Mouse (Mus musculus) Muller cell, postnatal 12 days (primary cell): ENCODE data around the gene Gm28038.

ENCODE experiments used
- DNase-seq: peaks from one replicate; pipeline ENCODE4 v3.0.0-alpha.2; 2015; ENCODE audit errors: inconsistent ontology term

Gm28038 gene

DNA sequence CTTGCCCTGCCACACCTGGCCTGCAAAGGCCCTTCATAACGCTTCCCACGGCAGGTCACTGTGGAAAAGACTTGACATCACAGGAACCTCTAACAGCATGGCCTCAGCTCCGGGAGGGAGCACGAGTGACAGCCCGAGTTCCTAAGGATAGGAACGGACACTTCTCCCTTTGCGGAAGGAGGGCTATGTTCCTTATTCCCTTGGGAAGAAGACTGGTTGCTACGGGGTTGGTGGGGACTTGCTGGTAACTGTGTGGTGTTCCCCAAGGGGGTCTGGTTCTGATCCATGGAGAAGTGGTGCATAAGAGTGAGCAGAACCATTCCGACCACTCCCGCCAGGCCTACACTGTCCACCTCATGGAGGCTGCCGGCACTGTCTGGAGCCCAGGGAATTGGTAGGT is at the start of gene Gm28038:
Gene Gm28038, plus strand, starts transcription at position 301 of the 400 bp plus-strand sequence.
- no peak for DNase-seq

DNA sequence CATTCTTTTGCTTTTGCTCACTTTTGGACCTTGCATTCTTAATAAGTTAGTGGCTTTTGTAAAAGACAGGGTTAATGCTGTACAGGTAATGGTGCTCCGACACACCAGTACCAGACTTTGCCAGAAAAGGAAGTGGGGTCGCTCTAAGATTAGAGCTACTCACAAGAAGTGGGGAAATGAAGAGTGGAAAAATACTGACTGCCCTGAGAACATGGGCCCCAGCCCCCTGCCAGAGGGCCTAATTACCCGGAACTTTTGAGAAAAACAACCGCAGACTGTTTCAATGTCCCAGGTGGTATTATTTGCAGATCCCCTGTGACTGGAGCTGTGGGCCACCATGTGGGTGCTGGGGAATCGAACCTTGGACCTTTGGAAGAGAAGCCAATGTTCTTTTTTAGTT is 45.2 kb upstream of the Gm28038 start:
- DNase-seq: no peak

DNA sequence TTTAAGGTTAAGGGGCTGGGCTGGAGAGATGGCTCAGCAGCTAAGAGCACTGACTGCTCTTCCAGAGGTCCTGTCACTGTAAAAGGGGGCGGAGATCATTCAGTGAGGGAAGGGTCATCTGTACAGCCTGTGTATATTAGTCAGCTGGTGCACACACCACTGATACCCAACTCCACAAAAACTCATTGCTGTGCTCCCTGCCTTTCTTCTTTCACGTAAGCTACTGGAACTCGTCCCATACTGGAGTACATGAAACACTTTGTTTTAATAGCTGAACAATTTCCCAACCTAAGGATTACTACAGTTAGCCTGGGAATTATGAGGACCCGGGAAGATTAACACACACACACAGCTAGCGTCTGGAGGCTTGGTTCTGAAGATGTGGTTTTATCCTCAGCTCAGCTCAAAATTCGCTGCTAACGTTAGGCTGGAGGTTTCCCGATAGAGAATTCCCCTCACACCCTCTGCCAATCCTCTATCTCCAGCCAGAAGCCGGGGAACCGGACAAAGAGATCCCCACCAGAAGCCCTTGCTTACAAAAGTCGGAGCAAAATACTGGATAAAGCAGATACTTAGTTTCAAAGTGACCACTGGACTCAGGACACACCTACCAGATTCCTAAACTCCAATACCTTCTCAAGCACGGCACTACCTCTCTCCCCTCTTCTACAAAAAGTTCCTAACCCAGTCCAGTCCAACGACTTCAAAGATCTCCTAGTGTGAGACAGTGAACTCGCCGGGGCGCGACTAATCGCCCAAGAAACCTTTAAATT is 44.2 kb upstream of the Gm28038 start:
- no peak for DNase-seq

DNA sequence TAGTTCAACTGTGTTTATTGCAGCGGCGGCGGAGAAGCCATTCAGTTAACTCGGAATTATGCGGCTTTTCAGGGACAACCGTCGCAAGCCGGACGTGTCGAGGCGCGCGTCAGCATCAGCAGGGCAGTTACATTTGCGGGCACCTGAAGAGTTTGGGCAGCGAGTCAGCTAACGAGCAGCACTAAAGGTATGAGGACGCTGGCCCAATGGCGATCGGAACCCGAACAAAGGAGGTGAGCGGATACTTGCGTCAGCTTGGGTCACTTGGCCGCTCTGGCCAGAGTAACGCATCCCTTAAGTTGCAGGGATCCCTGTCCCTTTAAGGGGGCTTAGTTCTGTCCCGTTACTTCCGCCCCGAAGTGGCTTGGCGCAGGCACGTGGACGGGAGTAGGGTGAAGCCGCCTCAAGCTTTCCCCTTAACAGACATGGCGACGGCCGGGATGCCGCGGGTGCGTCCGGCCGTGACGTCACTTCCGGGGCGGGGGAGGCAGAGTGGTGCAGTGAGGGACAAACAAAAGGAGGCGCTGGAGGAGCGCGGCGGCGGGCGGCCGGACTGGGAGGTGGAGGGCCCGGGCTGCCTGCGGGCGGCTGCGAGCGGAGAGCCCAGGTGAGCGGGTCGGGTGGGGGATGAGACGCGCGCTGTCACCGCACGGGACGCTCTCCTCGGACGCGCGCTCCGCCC is 43.5 kb upstream of the Gm28038 start, which contains the start of gene Lrrc8a:
Gene Lrrc8a, plus strand, starts transcription at position 517 of the 682 bp plus-strand sequence.
- peak; percentile 100 for DNase-seq

DNA sequence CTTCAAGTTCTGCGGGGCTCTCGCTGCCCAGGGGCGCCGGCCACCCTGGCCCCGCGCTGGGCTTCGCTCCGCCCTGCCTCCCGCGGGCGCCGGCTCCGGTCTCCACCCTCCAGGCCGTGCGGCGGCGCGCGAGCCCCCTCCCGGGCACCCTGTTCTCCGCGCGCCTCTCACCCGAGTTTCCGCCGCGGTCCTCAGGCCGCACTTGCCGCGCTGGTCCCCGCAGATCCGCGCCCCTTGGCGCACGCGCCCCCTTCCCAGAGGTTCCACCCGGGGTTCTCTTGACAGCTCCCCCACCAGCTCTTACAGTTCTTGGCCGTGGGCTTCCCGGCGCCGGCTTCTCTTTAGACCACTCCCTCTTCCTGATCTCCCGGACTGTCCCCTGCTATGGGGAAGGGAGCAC is 43.0 kb upstream of the Gm28038 start:
- no peak for DNase-seq

DNA sequence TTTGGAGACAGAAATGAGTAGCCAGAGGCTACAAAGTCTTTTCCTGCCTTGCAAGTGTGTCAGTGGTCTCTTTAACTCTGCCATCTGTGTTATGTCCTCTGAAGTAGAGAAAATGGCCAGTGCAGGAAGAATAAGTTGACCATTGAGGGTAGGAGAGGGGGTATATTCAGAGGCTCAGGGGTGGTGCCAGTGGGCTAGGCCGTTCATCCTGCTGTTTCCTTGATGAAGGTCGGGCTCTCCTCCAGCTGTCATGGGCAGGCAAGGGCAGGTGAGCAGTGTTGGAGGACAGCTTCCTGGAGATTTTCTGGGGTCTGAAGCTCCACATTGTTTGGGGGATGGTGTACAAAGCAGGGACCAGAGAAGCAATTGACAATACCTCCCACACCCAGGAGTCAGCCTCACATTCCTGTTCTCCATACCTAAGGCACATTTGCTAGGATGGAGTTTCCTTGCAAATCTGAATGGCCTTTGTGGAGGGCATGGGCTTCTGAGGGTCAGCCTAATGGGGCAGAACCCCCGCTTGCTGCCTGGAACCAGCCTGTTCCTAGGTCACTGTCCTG is 41.9 kb upstream of the Gm28038 start:
- no peak for DNase-seq

DNA sequence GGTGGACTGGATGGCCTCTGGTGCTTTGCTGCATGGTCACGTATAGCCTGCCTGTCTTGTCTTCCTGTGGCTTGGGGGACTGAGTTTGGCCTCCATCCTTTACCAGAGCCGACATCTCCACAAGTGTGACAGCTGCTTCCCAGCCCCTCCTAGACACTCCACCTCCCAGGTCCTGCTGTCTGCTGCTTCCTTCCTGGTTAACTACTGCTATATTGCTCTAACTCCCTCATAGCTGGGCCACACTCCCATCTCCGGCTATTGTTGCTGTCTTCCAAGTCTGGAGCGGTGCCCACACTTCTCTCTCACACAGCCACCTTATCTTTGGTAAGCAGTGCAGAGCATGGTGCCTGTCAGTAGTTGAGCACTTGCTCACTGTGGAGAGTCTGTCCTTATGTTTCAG is 41.1 kb upstream of the Gm28038 start:
- no peak for DNase-seq

DNA sequence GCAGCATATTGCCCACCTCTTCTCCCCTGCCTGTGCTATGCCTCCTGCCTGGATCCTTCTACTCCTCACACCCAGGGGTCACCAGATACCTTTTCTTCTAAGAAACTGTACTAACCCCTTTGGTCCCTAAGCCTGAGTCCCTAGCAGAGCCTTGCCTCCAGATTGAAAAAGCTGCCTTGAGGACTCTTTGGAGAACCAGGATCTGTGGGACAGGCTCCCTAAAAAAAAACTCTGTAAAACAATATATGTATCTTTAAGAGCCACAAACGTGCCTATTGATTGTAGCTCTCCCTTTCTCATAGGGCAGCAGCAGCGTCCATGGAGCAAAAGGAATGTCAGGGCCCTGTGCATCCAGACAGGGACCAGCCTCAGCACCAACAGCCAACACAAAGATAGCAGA is 40.6 kb upstream of the Gm28038 start, which contains the start of gene Gm28035:
Gene Gm28035, plus strand, starts transcription at position 301 of the 400 bp plus-strand sequence.
- DNase-seq: no peak

DNA sequence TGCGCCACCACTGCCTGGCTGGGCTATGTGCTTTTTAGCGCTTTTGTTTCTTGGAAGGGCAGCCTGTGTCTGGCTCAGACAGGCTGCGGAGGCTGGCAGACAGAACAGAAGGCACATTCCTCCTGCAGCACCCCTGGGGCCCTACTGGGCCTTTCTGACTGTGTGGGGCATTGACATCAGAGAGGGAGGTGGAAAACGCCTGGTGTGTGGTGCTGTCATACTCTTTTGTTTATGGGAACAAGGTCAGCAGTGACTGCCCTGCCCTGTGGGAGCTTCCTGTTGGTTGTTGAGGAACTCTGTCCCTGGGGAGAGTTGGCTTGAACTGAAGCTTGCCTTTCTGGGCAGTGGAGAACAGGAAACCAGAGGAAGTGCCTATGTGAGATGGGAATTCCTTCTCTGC is 38.3 kb upstream of the Gm28038 start:
- peak; percentile 90 for DNase-seq

DNA sequence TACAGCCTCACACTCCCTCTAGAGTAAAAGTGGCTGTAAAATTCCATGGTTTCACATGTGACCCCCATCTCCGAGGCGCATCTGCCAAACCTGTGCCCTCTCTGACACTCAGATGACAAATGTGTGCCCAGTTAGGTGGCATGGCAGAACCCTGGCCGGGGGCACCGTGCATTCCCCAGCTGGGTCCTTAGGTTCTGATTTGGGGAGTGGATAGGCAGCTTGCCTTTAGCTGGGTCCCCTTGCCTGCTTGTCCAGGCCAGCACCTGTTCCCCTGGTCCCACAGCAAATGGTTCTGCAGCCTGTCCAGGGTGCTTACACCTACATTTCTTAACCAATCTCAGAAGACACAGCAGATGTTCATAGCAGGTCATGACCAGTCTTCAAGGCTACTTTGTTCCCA is 37.5 kb upstream of the Gm28038 start:
- no peak for DNase-seq

DNA sequence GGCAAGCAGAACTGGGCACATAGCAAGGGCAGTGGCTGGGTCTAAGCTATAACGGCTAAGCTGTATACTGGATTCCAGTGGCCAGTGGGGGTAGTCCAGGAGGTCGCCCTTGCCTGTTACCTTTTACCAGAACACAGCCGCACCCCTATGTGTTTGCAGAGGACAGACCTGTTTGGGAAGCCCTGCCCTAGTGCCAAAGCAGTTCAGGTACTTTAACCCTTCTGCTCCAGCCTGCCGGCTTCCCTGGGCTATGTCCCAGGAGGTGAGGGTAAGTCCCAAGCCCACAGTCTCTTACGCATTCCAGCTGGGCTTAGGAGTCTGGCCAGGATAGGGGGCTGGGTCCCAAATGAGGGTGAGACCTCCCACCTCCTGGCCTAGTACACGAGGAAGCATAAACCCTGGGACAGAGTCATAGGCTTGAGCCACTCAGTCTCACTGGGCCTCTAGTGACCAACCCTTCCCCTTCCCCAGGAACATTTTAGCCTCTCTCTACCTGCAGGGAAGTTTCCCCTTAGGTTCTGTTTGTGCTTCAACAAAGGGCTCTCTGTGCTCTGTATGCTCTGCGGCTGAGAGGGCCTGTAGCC is 36.2 kb upstream of the Gm28038 start:
- DNase-seq: no peak

DNA sequence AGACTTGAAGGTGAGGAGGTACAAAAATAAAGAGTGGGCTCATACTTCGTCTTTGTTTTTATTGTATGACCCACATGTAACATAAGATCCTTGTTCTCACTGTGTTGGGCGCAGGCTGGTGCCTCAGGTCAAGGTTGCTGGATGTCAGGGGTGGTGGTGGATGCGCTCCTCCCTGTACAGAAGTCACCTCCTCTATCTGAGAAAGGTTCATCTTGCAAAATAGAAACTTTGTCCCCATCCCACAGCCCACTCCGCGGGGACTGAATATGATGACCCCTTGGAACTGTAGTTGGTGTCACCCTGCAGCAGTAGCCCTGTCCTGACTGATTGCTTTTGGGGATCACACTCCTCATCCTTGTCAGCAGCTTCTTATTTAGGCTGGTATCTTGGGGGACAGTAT is 33.8 kb upstream of the Gm28038 start:
- DNase-seq: no peak

DNA sequence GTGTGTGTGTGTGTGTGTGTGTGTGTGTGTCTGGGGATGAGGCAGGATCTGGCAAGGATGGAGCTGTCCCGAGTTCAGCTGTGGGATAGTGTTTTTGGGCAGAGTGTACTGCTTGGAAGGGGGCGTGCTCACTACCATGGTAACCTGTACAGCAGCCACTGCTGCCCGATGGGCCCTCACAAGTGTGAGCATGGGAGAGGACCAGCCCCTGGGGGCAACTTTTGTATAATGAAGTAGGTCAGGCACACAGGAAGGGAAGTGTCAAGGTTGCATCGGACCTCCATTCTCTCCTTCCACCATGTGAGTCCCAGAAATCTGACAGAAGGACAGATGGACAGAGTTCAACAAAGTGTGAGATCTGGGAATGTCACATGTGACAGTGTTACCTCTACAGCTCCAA is 33.2 kb upstream of the Gm28038 start:
- no peak for DNase-seq

DNA sequence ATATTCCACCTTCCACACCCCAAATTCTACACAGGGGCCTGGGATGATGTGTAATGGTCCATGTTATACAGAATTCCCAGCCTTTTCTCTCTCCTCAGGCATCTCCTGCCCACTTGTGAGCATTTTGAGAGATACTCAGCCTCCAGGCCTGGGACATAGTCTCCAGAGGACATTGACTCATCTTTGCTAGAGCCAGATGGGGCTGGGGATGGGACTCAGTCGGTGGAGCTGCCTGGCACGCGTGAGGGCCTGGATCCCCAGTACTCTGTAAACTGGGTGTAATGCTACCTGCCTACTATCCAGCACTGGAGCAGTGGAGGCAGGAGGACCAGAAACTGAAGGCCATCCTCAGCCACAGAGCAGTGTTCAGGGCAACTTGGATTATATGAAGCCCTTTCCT is 31.7 kb upstream of the Gm28038 start:
- DNase-seq: no peak

DNA sequence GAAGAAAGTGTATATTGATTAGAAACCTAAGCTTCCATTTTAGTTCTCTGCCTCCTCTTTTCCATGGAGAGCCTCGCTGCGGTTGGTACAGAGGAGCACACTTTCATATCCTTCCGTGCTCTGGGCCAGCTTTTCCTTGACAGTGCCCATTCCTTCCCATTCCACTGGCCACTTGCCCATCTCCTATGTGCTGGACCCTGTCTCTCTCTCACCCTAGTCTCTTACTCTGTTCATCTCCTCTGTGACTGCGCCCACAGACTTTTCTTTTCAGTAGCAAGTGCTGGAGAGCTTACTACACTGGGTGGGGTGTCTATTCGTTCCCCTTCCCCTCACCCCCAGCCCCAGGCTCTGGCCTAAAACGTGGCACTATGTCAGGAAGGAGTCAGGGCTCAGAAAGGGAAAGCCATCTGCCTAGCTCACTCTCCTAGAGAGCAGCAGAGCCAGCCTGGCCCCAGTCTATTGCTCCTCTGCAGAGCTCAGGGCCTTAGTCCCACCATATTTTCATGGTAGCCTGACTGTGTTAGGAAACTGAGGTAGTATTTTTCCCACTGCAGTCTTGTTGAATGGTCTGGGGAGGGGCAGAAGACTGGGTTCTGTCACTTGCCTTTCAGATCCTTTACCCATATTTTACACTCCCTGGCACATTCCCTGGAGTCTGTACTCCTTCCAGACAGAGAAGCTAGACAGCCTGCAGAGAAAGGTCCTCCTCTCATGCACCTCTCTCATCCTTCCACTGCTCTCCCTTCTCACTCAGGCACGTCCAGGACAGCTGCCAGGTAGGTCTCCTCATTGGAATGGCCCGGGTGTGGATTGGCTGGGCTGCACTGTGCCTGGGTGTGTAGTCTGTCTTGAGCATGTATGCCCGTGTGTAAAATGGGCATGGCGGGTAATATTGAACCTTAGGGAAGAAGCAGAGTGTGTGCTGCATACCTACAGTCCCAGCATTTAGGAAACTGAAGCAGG is 30.4 kb upstream of the Gm28038 start:
- DNase-seq: no peak

DNA sequence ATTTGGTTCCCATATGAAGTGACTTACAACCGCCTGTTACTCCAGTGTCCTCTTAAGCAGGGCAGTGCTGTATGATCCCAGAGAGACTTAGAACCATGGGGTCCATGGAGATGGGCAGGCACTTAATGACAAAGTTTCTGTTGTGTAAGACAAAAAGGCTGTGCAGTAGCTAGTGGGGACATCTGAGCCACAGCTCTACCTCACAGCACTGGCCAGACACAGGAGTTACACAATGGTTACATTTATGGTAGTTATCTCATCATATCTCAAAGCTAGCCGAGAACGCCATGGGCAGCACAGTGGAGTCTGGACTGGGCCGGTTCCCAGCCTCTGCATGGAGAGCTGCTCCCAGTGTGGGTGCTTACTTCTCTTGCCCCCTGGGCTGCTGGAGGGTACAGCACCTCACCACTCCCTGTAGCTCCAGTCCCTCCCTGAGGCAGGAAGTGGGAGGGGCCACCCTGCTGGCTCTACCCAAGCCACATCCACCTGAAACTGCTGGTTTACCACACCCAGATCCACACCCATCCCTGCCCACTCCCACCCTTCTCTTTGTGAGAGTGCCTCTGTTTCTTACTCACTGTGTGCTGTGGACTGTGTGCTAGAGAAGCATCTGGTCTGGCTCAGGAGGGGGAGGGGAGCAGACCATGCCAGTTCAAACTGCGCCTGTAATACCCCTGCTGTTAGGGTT is 29.3 kb upstream of the Gm28038 start:
- DNase-seq: no peak

DNA sequence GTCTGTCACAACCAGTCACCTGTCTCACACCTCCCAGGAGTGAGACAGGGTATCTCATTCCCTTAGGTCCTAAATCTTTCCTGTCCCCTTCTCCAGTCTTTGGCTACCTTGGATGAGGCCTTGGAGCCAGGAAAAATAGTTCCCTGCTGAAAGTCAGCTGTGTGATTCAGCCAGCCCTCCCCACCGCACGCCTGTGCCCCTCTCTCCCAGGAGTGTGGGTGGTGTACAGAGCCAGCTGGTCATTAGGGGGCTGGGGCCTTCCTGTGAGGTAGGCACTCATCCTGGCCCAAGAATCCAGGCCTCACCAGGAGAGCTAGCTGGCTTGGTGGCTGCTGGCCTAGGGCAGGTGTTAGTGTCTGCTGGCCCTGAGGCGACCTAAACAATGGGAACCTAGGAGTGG is 28.3 kb upstream of the Gm28038 start:
- no peak for DNase-seq

DNA sequence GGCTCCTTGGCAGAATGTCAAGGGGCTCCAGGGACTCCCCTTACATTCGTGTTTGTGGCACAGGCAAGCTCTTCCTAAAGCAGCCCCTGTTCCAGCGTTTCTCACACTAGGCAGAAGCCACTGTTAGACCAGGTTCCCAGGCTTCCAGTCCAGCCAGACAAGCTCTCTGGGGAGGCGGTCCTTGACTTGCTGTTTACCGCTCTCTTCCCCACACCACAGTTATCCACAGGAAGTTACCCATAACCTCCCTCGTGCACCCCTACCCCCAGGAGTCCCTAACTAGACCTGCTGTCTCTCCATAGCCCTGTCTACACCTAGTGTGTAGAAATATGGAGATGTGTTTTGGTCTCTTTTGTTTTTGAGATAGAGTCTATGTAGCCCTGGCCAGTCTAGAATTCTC is 27.0 kb upstream of the Gm28038 start:
- no peak for DNase-seq

DNA sequence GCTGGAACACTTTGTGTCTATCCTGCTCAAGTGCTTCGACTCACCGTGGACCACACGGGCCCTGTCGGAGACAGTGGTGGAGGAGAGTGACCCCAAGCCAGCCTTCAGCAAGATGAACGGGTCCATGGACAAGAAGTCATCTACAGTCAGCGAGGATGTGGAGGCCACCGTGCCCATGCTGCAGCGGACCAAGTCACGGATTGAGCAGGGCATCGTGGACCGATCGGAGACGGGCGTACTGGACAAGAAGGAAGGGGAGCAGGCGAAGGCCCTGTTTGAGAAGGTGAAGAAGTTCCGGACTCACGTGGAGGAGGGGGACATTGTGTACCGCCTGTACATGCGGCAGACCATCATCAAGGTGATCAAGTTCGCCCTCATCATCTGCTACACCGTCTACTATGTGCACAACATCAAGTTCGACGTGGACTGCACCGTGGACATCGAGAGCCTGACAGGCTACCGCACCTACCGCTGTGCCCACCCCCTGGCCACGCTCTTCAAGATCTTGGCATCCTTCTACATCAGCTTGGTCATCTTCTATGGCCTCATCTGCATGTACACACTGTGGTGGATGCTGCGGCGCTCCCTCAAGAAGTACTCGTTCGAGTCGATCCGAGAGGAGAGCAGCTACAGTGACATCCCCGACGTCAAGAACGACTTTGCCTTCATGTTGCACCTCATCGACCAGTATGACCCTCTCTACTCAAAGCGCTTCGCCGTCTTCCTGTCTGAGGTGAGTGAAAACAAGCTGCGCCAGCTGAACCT is 25.0 kb upstream of the Gm28038 start:
- DNase-seq: no peak
